Mouse (Mus musculus) ovary, adult 18-20 months (tissue): ENCODE results near the gene U2surp.
"Not testable (repeated sequence)": the region's sequence is repeated elsewhere in the genome, so short reads cannot be mapped to it uniquely, and the experiment has no call there.

Experiments
- DNase-seq: peaks from one replicate; pipeline ENCODE4 v3.0.0; 2022; ENCODE audit warnings: low spot score, mixed read lengths

Gene U2surp

GRCm38 (mm10) chr9:95469011-95469576 is 42.7 kb downstream of the U2surp start:
- not testable (repeated sequence) for DNase-seq

- DNase-seq: no peak
These were observed 47.8 kb downstream of the U2surp start for GRCm38 (mm10) chr9:95464028-95464427.

GRCm38 (mm10) chr9:95451931-95452330 is 59.9 kb downstream of the U2surp start:
- no peak for DNase-seq

- no peak for DNase-seq
These were observed 61.2 kb downstream of the U2surp start for GRCm38 (mm10) chr9:95450586-95450985.

- no peak for DNase-seq
These were observed 69.5 kb downstream of the U2surp start for GRCm38 (mm10) chr9:95442321-95442731.

GRCm38 (mm10) chr9:95437883-95438282 is 73.9 kb downstream of the U2surp start:
- DNase-seq: no peak

- DNase-seq: no peak
These were observed 75.5 kb downstream of the U2surp start for GRCm38 (mm10) chr9:95436294-95436613.

GRCm38 (mm10) chr9:95435506-95436293 is 76.1 kb downstream of the U2surp start:
- no peak for DNase-seq

- DNase-seq: no peak
These were observed 83.5 kb downstream of the U2surp start for GRCm38 (mm10) chr9:95428277-95428676.

GRCm38 (mm10) chr9:95413911-95414310 is 97.9 kb downstream of the U2surp start:
- no peak for DNase-seq

GRCm38 (mm10) chr9:95412047-95412446 is 99.7 kb downstream of the U2surp start:
- DNase-seq: no peak

- DNase-seq: peak; percentile 59
These were observed 104.1 kb downstream of the U2surp start for GRCm38 (mm10) chr9:95407586-95408220.
